Mouse (Mus musculus): ENCODE measurements at regions not wholly inside any gene's neighbourhood (a gene's known extent, or its start where the extent isn't known, plus 50 kb on each side); places are given as distances from the start of the nearest gene placed in this dataset.

- DNase-seq (ENCODE audit: low spot score), result no peak
These were observed 95.0 kb upstream of the Runx1 start for GRCm38 (mm10) chr16:92920947-92921346.

GRCm38 (mm10) chr16:92917356-92917755 lies 91.4 kb upstream of the Runx1 start:
- DNase-seq (ENCODE audit: low spot score), result no peak

DNA sequence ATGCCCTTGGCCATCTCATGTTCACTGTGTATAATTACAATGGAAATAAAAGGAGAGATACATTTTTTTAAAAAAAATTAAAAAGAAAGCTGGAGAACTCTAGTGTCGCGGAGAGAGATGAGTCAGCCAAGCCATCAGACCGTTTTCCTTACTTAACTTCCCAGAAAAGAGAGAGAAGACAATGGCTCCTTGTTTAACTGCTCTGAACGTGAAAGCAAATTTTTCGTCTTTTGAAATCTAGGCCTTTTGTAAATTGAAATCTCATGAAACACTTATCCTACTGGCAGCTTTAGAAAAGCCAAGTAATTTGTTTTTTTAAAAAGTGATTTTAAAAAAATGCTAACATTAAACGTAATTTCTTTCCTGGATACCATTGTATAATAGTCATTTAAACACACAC lies 89.7 kb upstream of the Runx1 start:
- no peak for DNase-seq (ENCODE audit: low spot score)

- no peak for DNase-seq (ENCODE audit: low spot score)
These were observed 80.9 kb upstream of the Runx1 start for GRCm38 (mm10) chr16:92906873-92907272.

DNA sequence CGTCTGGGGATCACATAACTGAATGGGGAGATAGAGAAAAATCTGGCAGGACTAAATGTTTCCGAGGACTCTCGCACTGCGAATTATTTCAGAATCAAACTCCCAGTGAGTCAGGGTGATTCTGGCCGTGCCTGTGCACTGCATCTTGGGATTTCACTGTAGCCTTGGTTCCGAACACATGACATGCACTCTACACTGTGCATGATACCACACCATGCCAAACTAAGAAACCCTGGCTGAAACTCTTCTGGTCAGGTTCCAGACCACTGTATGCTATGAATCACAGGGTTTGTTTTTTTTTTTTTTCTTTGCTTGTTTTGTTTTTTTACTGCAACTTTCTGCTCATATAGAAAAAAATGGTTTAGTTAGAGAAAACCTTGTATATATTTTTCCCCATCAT lies 79.7 kb upstream of the Runx1 start:
- DNase-seq (ENCODE audit: low spot score), result no peak

GRCm38 (mm10) chr16:92903892-92904473 lies 78.0 kb upstream of the Runx1 start:
- no peak for DNase-seq (ENCODE audit: low spot score)

DNA sequence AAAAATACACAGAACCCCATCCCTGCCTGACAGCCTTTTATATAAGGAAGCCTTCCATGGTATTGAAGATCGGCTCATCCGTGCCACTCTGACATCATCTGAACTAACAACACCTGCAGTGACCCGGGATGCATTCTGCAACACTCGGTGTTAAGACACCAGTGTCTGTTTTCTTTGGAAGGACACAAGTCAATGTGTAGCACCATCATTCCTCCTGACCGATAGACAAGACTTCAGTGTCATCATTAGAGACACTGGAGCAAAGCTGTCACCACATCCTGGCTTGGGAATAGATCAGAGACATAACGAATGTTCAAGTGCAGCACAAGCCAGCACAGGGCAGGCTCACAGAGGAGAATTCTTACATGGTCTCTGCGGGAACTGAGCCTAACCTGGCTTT lies 77.5 kb upstream of the Runx1 start:
- DNase-seq (ENCODE audit: low spot score), result no peak

DNA sequence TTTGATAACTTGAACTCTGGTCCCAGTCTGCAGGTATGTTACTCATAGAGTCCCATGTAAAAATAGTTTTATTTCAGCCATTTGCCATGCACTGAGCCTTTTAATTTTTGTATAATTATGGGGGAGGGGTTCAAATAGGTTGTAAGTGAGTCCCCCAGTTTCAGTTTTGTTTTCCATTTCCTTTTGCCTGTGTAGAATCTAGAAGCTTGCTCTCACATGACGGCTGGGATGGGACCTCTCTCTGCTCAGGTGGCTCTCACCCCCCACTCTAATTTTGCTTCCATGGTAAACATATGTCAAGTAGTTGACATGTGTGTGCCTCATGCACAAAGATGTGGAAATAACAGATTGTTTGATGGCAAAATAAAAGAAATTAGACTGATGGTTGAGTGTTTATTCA lies 73.8 kb upstream of the Runx1 start:
- no peak for DNase-seq (ENCODE audit: low spot score)

- no peak for DNase-seq (ENCODE audit: low spot score)
These were observed 65.8 kb upstream of the Runx1 start for GRCm38 (mm10) chr16:92891741-92892140.

GRCm38 (mm10) chr16:92890713-92891112 lies 64.8 kb upstream of the Runx1 start:
- DNase-seq (ENCODE audit: low spot score), result no peak

DNA sequence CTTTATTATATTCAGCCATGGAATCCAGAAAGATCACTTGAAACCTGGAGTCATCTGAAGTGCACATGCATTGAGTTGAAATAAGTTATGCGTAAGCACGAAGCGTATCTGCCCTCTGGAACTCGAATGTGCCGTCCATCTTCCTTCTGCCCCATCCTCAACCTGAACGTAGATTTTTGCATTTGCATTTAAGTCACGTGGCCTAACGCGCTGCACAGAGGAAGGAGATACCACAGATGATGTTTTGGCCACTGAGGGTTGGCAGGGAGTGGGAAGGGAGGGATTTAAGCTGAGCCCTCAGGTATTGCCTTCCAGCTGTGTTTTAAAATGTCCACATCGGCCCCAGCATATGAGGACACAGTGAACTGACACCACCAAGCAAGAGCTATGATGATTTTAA lies 63.6 kb upstream of the Runx1 start:
- no peak for DNase-seq (ENCODE audit: low spot score)

- DNase-seq (ENCODE audit: low spot score), result no peak
These were observed 60.3 kb upstream of the Runx1 start for GRCm38 (mm10) chr16:92886226-92886625.

GRCm38 (mm10) chr16:92883821-92884272 lies 57.9 kb upstream of the Runx1 start:
- DNase-seq (ENCODE audit: low spot score), result peak; percentile 23

GRCm38 (mm10) chr16:92880356-92881043 lies 54.6 kb upstream of the Runx1 start:
- DNase-seq (ENCODE audit: low spot score), result no peak

DNA sequence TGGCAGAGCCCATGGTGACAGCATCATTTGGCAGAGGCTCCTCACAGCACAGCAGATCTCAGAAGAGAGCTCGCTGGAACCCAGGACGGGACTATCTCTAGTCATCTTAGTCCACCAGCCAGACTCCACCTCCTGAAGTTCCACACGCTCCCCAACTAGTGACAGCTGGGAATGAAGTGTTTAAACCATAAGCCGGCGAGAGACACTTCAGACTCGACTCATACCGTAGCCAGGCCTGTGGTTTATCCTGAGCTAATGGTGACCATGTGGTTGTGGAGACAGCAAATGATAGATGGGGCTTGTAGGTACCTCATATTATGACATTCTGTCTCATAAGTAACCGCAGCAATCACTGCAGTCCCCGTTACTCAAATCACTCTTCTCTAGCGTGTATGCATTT lies 52.1 kb upstream of the Runx1 start:
- DNase-seq (ENCODE audit: low spot score), result no peak
